Mouse (Mus musculus) megakaryocyte, adult 5-6 weeks (primary cell): ENCODE measurements around the gene Pex14. TPM values are rescaled to one million over a fixed set of nuclear protein-coding genes. Genes with fewer than 3 reads are reported as not detected.

Experiments
- ATAC-seq: 2 replicates; pipeline ENCODE4 v1.8.0; 2016; ENCODE audit warnings: mild to moderate bottlenecking, inconsistent platforms; ENCODE audit not compliant: poor library complexity, severe bottlenecking
- total RNA-seq, 2 experiments: library from RNA; stranded (forward) in 1 of 2; stranded (reverse) in 1 of 2; fragments of 153-499, 151-499 nt in 1 of 2; fragments of 221-1000, 200-1000 nt in 1 of 2; gene quantifications; 2 replicates each; pipeline versions ENCODE4 v1.2.3 to v1.2.4; 2015 to 2017

Gene Pex14
- total RNA-seq, 2 experiments from 2014 or later = 7.7 to 10.7 TPM

DNA sequence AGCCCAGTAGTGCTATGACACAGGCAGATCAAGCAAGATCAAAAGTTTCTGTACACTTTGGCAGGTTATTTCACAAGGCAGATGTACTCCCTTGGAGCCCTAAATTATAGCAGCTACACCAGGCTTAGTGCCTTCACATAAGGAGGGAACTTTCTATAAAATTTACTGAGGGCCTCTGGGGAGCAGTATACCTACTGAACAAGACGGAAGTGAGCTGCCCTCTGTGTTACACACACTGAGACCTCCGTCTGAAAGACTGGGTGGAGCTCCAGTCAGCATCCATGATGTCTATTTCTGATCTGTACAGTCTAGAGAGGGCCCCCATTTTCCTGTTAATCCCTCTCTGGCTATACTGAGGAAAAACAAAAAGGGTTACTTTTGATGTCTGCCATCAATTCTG lies 109.6 kb downstream of the Pex14 start:
- ATAC-seq = no peak

DNA sequence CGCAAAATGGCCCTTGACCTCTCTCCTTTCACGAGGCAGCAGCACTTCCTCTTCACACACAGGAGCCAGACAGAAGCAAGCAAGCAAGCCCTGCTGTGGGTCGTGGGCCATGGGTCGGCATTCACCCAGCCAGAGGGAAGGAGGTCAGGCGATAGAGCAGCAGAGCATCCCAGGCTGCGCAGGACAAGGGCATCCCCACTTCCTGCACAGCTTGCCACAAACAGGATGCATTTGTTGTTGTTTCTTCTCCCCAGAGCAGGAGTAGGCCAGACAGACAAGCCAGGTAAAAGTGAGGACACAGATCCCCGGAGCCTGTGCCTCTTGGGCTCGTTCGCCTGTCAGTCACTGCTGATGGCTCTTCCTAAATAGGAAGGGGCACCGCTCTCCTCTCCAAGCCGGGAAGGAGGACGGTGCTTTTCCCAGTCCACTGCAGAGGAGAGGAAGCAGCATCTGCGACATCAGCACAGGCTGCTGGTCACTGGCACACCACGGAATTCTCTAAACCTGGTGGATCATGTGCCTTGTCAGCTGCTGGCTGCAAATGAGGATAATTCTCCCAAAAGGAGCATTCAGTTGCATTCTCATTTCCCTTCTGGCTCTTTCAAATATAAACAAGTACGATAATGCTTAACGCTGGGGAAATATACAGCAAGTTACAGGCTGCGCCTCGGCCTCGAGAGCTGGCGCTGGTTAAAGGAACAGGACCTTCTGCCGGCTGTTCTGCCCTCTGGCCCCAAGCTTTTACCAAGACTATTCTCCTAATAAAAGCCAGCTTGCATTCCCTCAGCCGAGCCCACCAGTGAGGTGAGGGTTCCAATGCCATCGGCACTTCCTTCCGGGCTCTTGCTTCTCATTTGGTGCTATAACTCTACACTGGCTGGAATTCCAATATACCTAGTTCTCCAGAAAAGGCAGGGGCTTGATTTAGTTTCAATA lies 113.9 kb downstream of the Pex14 start:
- no peak for ATAC-seq

DNA sequence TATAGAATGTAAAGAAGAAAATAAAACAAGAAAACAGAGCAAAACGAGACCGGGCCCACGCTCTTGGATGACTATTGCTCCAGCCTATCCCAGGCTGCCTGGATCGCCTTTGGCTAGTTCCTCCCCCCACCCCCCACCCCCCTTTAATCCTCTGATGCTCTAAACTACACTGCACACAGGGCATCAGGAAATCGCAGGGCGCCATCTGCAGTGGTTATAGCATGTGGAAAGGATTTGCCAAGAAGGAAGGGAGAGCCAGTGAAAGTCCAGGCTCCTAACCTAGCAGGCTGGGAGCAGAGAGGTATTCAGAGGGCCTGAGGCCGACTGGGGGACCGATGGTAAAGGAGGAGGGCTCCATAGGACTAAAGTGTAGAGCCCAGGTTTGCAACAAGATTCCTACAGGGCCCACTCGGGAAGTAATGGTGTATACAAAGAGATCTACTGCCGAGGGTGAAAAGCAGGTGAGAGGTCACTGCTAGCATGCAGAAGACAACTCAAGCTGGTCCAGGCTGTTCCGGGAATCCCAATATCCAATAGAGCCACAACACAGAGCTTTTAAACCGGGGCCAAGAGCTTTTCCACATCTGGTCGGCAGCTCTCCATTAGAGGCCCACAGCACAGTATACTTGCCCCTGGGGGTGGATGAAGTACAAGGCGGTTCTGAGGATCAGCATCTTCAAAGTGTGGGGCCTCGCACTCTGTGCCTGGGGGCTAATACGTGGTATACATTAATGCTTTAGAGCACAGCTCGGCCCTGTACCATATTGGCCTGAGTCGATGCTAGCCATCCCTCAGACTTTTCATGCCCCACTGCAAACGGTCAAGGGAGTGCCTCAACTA lies 114.8 kb downstream of the Pex14 start:
- no peak for ATAC-seq

DNA sequence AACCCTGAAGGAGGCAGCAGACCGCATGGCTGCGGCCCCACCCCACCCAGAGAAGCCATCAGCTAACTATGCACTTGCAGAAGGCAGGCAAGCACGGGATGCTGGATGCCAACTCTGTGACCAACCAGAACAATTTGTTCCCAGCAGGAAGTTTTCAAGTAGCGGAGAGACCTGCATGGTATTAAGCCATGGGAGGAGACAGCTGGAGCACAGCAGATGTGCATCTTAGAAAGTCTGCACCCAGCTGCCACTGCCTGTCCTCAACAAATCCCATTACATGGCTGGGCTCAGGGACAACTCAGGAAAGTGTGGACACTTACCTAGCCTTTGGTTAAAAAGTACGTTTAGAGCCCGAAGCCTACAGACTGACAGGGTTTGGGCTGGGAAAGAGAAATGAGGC lies 117.4 kb downstream of the Pex14 start:
- no peak for ATAC-seq

DNA sequence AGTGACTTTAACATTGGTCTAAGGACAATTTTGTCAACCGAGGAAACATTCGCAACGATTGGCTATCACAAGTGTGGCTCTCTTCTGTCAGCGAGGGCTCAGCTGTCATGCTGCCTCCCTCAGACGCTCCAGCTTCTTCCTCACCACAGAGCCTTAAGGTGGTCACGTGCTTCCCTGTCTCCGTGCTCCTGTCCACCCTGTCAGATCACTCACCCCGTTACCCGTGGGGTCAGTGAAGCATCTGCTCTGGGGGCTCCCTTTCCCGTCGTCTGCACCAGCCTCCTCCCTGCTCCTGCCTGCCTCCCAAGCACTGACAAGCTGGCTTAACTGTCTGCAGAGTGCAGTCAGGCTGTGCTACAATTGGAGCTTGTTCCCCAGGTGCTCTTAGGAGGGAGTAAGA lies 119.8 kb downstream of the Pex14 start:
- no peak for ATAC-seq

DNA sequence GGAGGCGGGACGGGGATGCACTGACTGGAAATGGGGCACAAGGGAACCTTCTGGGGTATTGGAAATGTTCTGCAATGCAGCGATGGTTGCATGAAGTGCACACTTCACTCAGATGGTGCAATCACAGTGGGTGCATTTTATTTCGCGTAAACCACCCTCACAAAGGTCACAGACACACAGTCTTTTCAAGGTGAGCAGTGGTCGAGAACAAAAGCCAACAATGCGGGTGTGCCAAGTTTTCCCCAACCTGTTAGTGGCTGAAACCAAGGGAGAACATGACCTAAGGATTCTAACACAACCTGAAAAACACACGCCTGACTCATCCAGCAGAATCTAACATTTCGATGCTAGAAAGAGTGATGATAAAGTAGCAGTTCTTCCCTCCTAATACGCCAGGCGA lies 120.8 kb downstream of the Pex14 start:
- ATAC-seq = no peak

DNA sequence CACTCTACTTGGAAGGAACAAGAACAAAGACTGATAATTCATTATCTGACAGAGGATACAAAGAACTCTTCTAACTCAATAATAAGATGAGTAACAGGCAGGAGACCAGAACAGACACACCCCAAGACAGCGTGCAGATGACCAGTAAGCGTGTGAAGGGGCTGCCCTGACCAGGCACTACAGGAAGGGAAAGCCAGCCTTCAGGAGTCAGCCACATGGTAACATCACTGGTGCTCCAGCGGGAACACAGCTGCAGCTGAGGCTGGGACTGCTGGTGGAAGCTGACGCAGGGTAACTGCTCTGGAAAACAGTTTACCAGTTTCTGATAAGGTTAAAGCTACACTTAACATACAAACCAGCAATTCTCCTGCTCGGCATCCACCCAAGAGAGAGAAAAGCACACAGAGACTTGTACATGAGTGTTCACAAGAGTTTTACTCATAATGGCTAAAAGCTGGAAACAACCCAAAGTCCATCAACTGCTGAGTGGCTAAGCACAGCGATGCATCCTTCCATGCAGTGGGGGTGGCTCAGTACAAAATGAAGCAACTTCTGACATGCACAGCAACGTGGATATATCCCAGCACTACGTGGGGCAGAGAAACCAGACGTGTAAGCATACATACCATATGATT lies 121.3 kb downstream of the Pex14 start:
- no peak for ATAC-seq

GRCm38 (mm10) chr4:148974833-148975232 lies 124.8 kb downstream of the Pex14 start:
- no peak for ATAC-seq

- ATAC-seq = no peak
Observed at GRCm38 (mm10) chr4:148973387-148973786, 126.3 kb downstream of the Pex14 start.

DNA sequence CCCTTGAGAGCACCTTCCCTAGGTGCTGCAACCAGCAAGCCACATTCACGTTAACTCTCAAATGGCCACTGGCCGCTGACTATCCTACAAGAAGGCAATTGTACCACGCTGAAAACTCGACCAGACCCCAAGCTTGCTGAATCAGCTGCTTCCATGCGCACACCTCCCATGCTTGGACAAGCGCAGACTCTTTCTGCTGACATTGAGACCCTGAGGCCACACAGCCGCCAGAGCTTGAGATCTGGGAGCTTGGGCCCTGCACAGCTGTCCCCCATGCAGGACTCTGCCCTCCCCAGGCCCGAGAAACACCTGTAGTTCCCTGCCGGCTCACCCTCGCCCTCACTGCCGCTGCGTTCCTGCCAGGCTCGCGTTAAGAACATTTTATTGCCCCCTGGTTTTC lies 127.0 kb downstream of the Pex14 start:
- no peak for ATAC-seq

DNA sequence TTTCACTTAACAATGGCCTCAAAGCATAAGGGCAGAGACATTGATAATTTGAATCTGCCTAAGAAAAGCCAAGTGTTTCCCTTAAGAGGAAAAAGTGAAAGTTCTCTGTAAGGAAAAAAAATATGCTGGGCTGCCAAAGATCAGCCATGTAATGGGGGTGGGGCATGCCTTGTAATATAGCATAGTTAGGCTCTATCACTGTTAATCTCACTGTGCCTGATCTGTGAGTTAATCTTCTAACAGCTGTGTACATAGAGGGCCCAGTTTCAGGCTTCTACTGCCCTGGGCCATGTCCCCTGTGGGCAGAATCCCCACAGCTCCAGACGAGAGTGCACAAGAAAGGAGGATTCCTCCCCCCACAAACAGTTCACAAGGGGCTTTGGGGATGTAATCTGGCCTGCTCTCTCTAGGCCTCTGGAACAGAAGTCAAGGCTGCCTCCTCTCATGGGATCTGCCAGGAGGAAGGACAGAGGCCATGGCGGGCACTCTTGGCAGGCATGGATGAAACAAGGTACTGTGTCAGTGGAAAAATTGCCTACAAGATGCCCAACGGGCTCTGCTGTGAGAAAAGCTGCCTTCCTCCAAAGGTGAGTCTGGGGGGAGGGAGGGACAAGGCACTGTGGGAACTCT lies 127.9 kb downstream of the Pex14 start:
- ATAC-seq = no peak

GRCm38 (mm10) chr4:148970742-148971141 lies 128.9 kb downstream of the Pex14 start:
- no peak for ATAC-seq

DNA sequence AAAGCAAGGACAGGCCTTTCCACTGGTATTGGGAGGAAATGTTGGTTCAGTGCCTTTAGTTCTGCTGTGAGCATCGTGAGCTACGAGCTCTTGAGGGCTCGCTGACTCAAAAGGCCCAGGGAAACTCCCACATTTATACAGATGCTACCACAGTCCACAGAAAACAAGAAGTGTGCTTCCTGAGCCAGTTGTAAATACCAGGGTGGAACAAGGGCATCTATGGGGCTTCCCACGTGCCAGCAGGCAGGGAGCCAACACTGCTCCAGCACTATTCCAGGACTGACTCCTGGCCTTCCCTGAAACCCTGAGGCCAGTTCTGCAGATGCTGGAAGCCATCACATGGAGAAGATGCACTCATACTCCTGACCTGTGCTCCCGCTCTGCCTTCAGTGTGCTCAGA lies 130.1 kb downstream of the Pex14 start:
- ATAC-seq = no peak

- no peak for ATAC-seq
Observed at GRCm38 (mm10) chr4:148968859-148969258, 130.8 kb downstream of the Pex14 start.

GRCm38 (mm10) chr4:148966132-148966531 lies 133.5 kb downstream of the Pex14 start:
- ATAC-seq = no peak

GRCm38 (mm10) chr4:148964541-148965310 lies 134.9 kb downstream of the Pex14 start:
- no peak for ATAC-seq

DNA sequence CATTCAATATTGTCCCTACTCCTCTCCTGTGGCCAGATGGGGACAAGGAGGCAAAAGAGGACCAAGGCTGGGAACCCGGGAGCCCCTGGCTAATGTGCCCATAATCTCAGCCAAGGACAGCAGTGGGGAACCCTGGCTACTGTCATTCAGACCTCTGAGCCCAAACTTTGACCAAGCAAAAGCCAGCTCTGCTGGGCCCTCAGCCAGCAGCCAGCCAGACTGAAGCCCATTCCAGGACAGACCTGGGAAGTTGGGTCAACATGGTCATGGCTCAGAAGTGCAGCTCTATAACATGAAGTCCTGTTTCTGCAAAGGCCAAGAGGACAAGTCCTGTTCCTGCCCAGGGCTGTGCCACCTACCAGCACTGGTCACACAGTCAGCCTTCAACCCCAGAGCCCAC lies 137.6 kb downstream of the Pex14 start:
- ATAC-seq = no peak

DNA sequence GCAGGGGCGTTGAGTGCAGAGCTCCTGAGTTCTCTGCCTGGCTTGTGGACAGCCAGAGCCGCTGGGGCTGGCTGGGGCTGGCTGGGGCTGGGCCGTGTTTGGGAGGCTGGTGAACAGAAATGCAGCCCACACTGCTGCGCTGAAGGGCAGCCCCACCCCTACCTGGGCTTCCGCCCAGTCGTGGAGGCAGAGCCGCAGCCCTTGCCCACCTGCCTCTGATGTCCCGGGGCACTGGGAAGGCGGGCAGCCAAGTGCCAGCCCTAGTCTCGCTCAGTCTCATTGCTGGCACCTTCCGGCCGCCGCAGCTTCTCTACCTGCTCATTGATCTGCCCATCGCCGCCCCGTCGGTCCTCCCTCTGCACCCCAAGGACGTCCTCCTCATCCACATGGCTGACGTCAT lies 138.6 kb downstream of the Pex14 start:
- no peak for ATAC-seq

DNA sequence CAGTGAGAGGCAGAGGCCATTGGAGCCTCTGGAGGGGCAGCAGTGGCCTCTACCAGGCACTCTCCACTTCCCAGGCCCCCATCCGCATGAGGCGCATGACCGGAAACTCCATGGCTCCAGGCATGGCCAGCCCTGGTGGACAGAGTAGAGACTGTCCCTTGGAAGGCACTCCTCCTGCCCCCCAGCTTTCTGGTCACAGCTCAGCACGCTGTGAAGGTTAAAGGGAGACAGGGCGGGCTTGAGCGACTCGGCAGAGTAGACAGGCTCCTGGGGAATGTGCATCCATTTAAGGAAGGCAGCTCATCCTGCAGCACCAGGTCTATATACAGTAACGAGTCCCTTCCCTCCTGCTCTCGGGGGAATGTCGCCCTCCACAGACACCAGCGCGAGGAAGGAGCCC lies 139.7 kb downstream of the Pex14 start:
- ATAC-seq = no peak

DNA sequence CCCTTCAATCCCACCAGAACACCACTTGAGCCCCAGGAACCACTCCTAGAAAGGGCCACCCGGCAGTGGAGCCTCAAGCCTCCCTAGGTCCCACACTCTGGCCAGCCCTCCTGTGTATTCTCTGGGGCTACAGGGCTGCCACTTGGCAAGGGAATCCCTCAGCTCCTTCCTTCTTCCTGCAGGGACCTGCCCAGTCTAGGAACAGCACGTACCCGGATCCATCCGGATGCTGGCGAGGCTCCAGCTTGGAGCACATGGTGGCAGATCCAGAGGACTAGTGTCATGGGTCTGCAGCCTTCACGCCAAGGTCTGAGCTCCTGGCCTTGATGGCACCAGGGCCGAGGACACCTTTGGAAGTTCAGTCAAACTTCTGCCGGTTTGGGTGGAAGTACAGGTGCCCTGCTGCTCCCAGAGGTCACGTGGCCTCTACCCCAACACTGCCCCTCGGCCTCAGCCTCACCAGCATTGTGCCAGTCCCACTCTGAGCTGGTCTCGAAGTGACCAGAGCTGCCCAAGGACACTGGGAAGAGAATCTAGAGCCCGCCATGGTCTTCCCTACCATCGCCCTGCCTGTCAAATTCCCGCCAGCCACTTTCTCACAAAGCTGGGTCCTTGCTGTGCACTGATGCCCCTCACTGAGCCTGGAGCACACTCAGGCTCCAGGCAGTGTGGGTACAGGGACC lies 144.4 kb downstream of the Pex14 start:
- no peak for ATAC-seq
